Mouse (Mus musculus): ENCODE results near the gene Mtrr.
"Not testable (repeated sequence)": the region's sequence is repeated elsewhere in the genome, so short reads cannot be mapped to it uniquely, and the experiment has no call there.

Gene Mtrr

GRCm38 (mm10) chr13:68568548-68568947, 13.4 kb downstream of the Mtrr start:
- no peak for DNase-seq (ENCODE audit: low spot score in 2 of 2)

GRCm38 (mm10) chr13:68568110-68568509, 13.8 kb downstream of the Mtrr start:
- no peak for DNase-seq (ENCODE audit: low spot score in 2 of 2)

GRCm38 (mm10) chr13:68553391-68553790, 28.6 kb downstream of the Mtrr start:
- not testable (repeated sequence) for DNase-seq (ENCODE audit: low spot score in 2 of 2)
